10 mouse cellular contexts compared by ENCODE assay signal in the genomic region with DNA sequence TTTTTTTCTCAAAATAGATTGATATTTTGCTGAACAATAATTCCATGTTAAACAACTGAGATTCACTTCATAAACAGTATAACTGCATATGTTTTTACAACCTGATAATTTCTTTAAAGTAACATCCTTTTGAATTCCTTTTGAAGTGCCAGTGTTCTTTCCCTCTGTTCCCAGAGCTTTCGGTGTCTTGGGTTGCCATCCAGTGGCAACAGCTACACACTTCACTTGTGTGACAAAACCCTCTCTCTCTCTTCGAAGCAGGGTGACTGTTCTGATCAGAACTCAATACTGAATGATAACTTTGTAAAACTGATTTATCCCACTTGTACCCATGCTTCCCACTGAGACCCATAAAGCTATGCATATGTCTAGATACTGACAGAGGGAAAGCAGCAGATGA.
DNase-seq lines count a peak whose midpoint lies in the region; ATAC-seq and TF ChIP-seq lines count a peak whose summit lies in the region.
"Had no signal": no experiment of that assay in that cellular context is flagged by ENCODE, and none has a peak within 500 bp of the region (broad histone marks: within the 10 kb centered on the region; RNA-seq: fewer than 3 reads in every experiment).

No protein-coding gene starts in this region.

- no peak overlapping the region for H3K4me3 ChIP-seq in heart, postnatal 0 days (ENCODE audit: low read depth, low read length)

- no peak for TF ChIP-seq EP300 in heart, postnatal 0 days (IDR thresholded peaks at IDR 0.05; ENCODE audit: low read depth)

- intact Hi-C loops in left cerebral cortex, postnatal 4 days (cut with DNase I), result loop anchor here (2.0 kb wide), 1 partner anchor 380 kb away; no protein-coding TSS in a partner anchor

- no peak overlapping the region for H3K9ac ChIP-seq in heart, postnatal 0 days (replicated peaks; ENCODE audit: low read depth, low read length)

- no peaks in the 10 kb centered on the region for H3K36me3 ChIP-seq in heart, postnatal 0 days (replicated peaks; ENCODE audit: control insufficient read depth, insufficient read depth, low read length)

- H3K27me3 ChIP-seq in heart, postnatal 0 days (ENCODE audit: control insufficient read depth, insufficient read depth, low read length), result no peaks in the 10 kb centered on the region

- TF ChIP-seq POLR2A in brain, embryonic 14.5 days (IDR thresholded peaks at IDR 0.05; ENCODE audit: borderline replicate concordance, extremely low read depth, insufficient read depth, insufficient read length, poor library complexity, severe bottlenecking), result no peak

- no peaks in the 10 kb centered on the region for H3K4me1 ChIP-seq in heart, postnatal 0 days (ENCODE audit: control insufficient read depth, insufficient read depth)

- no peak overlapping the region for H3K27ac ChIP-seq in heart, postnatal 0 days (ENCODE audit: low read depth)

- H3K4me2 ChIP-seq in heart, postnatal 0 days (ENCODE audit: low read depth, low read length), result no peak overlapping the region

- 41% methylated on average over 2 of the region's 2 CpGs for WGBS in heart, postnatal 0 days

- peak; percentile 18 for DNase-seq in heart, postnatal 0 days (ENCODE audit: low spot score)
- no peak for DNase-seq in heart, adult 18-20 months
- DNase-seq in left cerebral cortex, postnatal 4 days, result peak; percentile 3
- no peak for DNase-seq in left cerebral cortex, adult 11 months (ENCODE audit: low spot score)
- DNase-seq in brain, embryonic 14.5 days (ENCODE audit: low read depth), result peak; percentile 65
- peak; percentile 31 for DNase-seq in kidney, postnatal 10 days
- no peak for DNase-seq in thymus, postnatal 25 days
- DNase-seq in heart, adult 8-10 months (ENCODE audit: low spot score), result no peak
- DNase-seq: heart, postnatal 36 days; lung, postnatal 10 days had no signal

- peak; percentile 64 for TF ChIP-seq CTCF in heart, postnatal 0 days (IDR thresholded peaks at IDR 0.05; ENCODE audit: low read depth)
- TF ChIP-seq CTCF in brain, embryonic 14.5 days (IDR thresholded peaks at IDR 0.05; ENCODE audit: borderline replicate concordance, extremely low read depth, insufficient read depth, insufficient read length), result peak; percentile 58; the same call in 1 of the 2 replicates

- H3K9me3 ChIP-seq in heart, postnatal 0 days (replicated peaks; ENCODE audit: control insufficient read depth, low read length), result no peaks in the 10 kb centered on the region

- no peak for ATAC-seq in heart, postnatal 0 days (ENCODE audit: insufficient read depth, low read depth)

Comparison
In these comparisons a context has a peak if more than half of its experiments do, and no peak if none do; other contexts are left out.
1. DNase-seq: peak in heart, postnatal 0 days (single experiment), left cerebral cortex, postnatal 4 days (single experiment), brain, embryonic 14.5 days (single experiment) and kidney, postnatal 10 days (single experiment); none in heart, adult 18-20 months (0 of 2), left cerebral cortex, adult 11 months (single experiment), thymus, postnatal 25 days (single experiment) and heart, adult 8-10 months (single experiment).